Mouse (Mus musculus): ENCODE measurements at regions not wholly inside any gene's neighbourhood (a gene's known extent, or its start where the extent isn't known, plus 50 kb on each side); places are given as distances from the start of the nearest gene placed in this dataset.

- ChIA-PET POLR2A (no interaction called here), CTCF (no interaction called here)
These were observed 215.3 kb downstream of the Htr1b start for GRCm38 (mm10) chr9:81418361-81418760.

GRCm38 (mm10) chr9:81400038-81400437 lies 233.6 kb downstream of the Htr1b start:
- POLR2A ChIA-PET: interaction anchor here in 1 of 4 experiments (0.7 kb wide), 1 partner anchor 125 kb away, joined by 3 read pairs; no protein-coding TSS in a partner anchor
- CTCF ChIA-PET: interaction anchor here in 1 of 4 experiments (0.7 kb wide), 1 partner anchor 227 kb away, joined by 4 read pairs; no protein-coding TSS in a partner anchor
